Mouse (Mus musculus): ENCODE data around the gene Slbp. TPM values are rescaled to one million over a fixed set of nuclear protein-coding genes. Genes with fewer than 3 reads are reported as not detected.
A peak's percentile ranks its signal among the peaks of the same experiment; 100 is the strongest.

Slbp gene
- polyA plus RNA-seq (2015; fragmentation: Nextera tagmentation; extraction: Ambion mirVana), result 246 and 270 TPM in 2 replicates

GRCm38 (mm10) chr5:33651921-33652782 is at the start of gene Slbp:
Gene Slbp (minus strand): TSS chr5:33652574.
- Histone ChIP-seq H3K27me3 (no peaks in the 10 kb centered on the region), H3K36me3 (replicated peaks) (peaks cover 62% of the 10 kb centered on the region), H3K9ac (peak within 1 kb of the TSS; percentile 93), H3K4me1 (replicated peaks) (peaks cover 78% of the 10 kb centered on the region), H3K27ac (replicated peaks) (peak within 1 kb of the TSS; percentile 92), H3K4me2 (peak within 1 kb of the TSS; percentile 81), H3K9me3 (replicated peaks) (no peaks in the 10 kb centered on the region), H3K4me3 (replicated peaks) (peak within 1 kb of the TSS; percentile 93)
- WGBS (ENCODE audit: insufficient replicate concordance), result under 1% methylated on average over 82 of the region's 82 CpGs
- ATAC-seq (ENCODE audit: insufficient read depth), result peak; percentile 89

GRCm38 (mm10) chr5:33701832-33702231 is 49.5 kb upstream of the Slbp start:
- peaks cover 18% of the 10 kb centered on the region for H3K27me3 ChIP-seq
- peaks cover 23% of the 10 kb centered on the region for H3K4me1 ChIP-seq (replicated peaks)
- H3K27ac ChIP-seq (replicated peaks), result no peak overlapping the region
- no peaks in the 10 kb centered on the region for H3K36me3 ChIP-seq (replicated peaks)
- H3K4me2 ChIP-seq, result no peak overlapping the region
- no peak for ATAC-seq (ENCODE audit: insufficient read depth)
- H3K9me3 ChIP-seq (replicated peaks), result no peaks in the 10 kb centered on the region
- H3K4me3 ChIP-seq (replicated peaks), result no peak overlapping the region
- H3K9ac ChIP-seq, result no peak overlapping the region
- WGBS (ENCODE audit: insufficient replicate concordance), result 71% methylated on average over 11 of the region's 11 CpGs

GRCm38 (mm10) chr5:33700010-33700409 is 47.6 kb upstream of the Slbp start:
- no peak overlapping the region for H3K4me2 ChIP-seq
- no peaks in the 10 kb centered on the region for H3K36me3 ChIP-seq (replicated peaks)
- no peak overlapping the region for H3K4me3 ChIP-seq (replicated peaks)
- peaks cover 36% of the 10 kb centered on the region for H3K27me3 ChIP-seq
- H3K27ac ChIP-seq (replicated peaks), result no peak overlapping the region
- no peak overlapping the region for H3K9ac ChIP-seq
- H3K4me1 ChIP-seq (replicated peaks), result peaks cover 20% of the 10 kb centered on the region
- no peaks in the 10 kb centered on the region for H3K9me3 ChIP-seq (replicated peaks)
- ATAC-seq (ENCODE audit: insufficient read depth), result no peak
- WGBS (ENCODE audit: insufficient replicate concordance), result 42% methylated on average over 13 of the region's 13 CpGs

- 68% methylated on average over 5 of the region's 5 CpGs for WGBS (ENCODE audit: insufficient replicate concordance)
- Histone ChIP-seq H3K36me3 (replicated peaks) (no peaks in the 10 kb centered on the region), H3K4me3 (replicated peaks) (no peak overlapping the region), H3K9ac (no peak overlapping the region), H3K27me3 (peaks cover 50% of the 10 kb centered on the region), H3K4me1 (replicated peaks) (peaks cover 27% of the 10 kb centered on the region), H3K9me3 (replicated peaks) (no peaks in the 10 kb centered on the region), H3K27ac (replicated peaks) (no peak overlapping the region), H3K4me2 (no peak overlapping the region)
- no peak for ATAC-seq (ENCODE audit: insufficient read depth)
These were observed 46.3 kb upstream of the Slbp start for GRCm38 (mm10) chr5:33698669-33699068.

- H3K27ac ChIP-seq (replicated peaks), result no peak overlapping the region
These were observed 45.7 kb upstream of the Slbp start for GRCm38 (mm10) chr5:33697947-33698512.

GRCm38 (mm10) chr5:33697534-33697933 is 45.2 kb upstream of the Slbp start:
- no peak for ATAC-seq (ENCODE audit: insufficient read depth)
- H3K27ac ChIP-seq (replicated peaks), result no peak overlapping the region
- H3K36me3 ChIP-seq (replicated peaks), result no peaks in the 10 kb centered on the region
- H3K4me1 ChIP-seq (replicated peaks), result peaks cover 29% of the 10 kb centered on the region
- 50% methylated on average over 1 of the region's 1 CpGs for WGBS (ENCODE audit: insufficient replicate concordance)
- H3K9me3 ChIP-seq (replicated peaks), result no peaks in the 10 kb centered on the region
- H3K4me3 ChIP-seq (replicated peaks), result no peak overlapping the region
- H3K4me2 ChIP-seq, result no peak overlapping the region
- H3K9ac ChIP-seq, result no peak overlapping the region
- H3K27me3 ChIP-seq, result peaks cover 60% of the 10 kb centered on the region

More at GRCm38 (mm10) chr5:33697947-33698512, 45.7 kb upstream of the Slbp start:
- no peaks in the 10 kb centered on the region for H3K9me3 ChIP-seq (replicated peaks)
- no peak overlapping the region for H3K4me3 ChIP-seq (replicated peaks)
- no peak overlapping the region for H3K9ac ChIP-seq
- H3K4me1 ChIP-seq (replicated peaks), result peaks cover 27% of the 10 kb centered on the region
- H3K4me2 ChIP-seq, result no peak overlapping the region
- ATAC-seq (ENCODE audit: insufficient read depth), result no peak
- peaks cover 55% of the 10 kb centered on the region for H3K27me3 ChIP-seq
- no peaks in the 10 kb centered on the region for H3K36me3 ChIP-seq (replicated peaks)
- WGBS (ENCODE audit: insufficient replicate concordance), result 48% methylated on average over 13 of the region's 13 CpGs

- Histone ChIP-seq H3K27me3 (peaks cover 63% of the 10 kb centered on the region), H3K36me3 (replicated peaks) (no peaks in the 10 kb centered on the region)
These were observed 44.1 kb upstream of the Slbp start for GRCm38 (mm10) chr5:33696430-33696829.

GRCm38 (mm10) chr5:33695718-33696121 is 43.3 kb upstream of the Slbp start:
- 12% methylated on average over 24 of the region's 24 CpGs for WGBS (ENCODE audit: insufficient replicate concordance)
- no peak for ATAC-seq (ENCODE audit: insufficient read depth)
- peak overlapping the region; percentile 66 for H3K4me2 ChIP-seq
- no peak overlapping the region for H3K27ac ChIP-seq (replicated peaks)
- H3K4me1 ChIP-seq (replicated peaks), result peaks cover 35% of the 10 kb centered on the region
- peaks cover 63% of the 10 kb centered on the region for H3K27me3 ChIP-seq
- peak overlapping the region; percentile 35 for H3K4me3 ChIP-seq (replicated peaks)
- no peaks in the 10 kb centered on the region for H3K9me3 ChIP-seq (replicated peaks)
- peak overlapping the region; percentile 40; the same call in 1 of the 2 replicates for H3K9ac ChIP-seq
- H3K36me3 ChIP-seq (replicated peaks), result no peaks in the 10 kb centered on the region

More at GRCm38 (mm10) chr5:33696430-33696829, 44.1 kb upstream of the Slbp start:
- Histone ChIP-seq H3K4me2 (no peak overlapping the region), H3K9me3 (replicated peaks) (no peaks in the 10 kb centered on the region), H3K4me1 (replicated peaks) (peaks cover 35% of the 10 kb centered on the region), H3K27ac (replicated peaks) (no peak overlapping the region), H3K9ac (no peak overlapping the region), H3K4me3 (replicated peaks) (no peak overlapping the region)
- WGBS (ENCODE audit: insufficient replicate concordance), result 61% methylated on average over 5 of the region's 5 CpGs
- ATAC-seq (ENCODE audit: insufficient read depth), result no peak

GRCm38 (mm10) chr5:33694848-33695717 is 42.7 kb upstream of the Slbp start:
- H3K27ac ChIP-seq (replicated peaks), result peak overlapping the region; percentile 53; the same call in 1 of the 2 replicates
- H3K4me3 ChIP-seq (replicated peaks), result peak overlapping the region; percentile 35
- H3K9me3 ChIP-seq (replicated peaks), result no peaks in the 10 kb centered on the region
- peak overlapping the region; percentile 40; the same call in 1 of the 2 replicates for H3K9ac ChIP-seq
- H3K4me1 ChIP-seq (replicated peaks), result peaks cover 29% of the 10 kb centered on the region
- ATAC-seq (ENCODE audit: insufficient read depth), result peak; percentile 58
- peaks cover 63% of the 10 kb centered on the region for H3K27me3 ChIP-seq
- H3K4me2 ChIP-seq, result peak overlapping the region; percentile 66
- no peaks in the 10 kb centered on the region for H3K36me3 ChIP-seq (replicated peaks)
- 6% methylated on average over 70 of the region's 71 CpGs for WGBS (ENCODE audit: insufficient replicate concordance)

GRCm38 (mm10) chr5:33694461-33694847 is 42.1 kb upstream of the Slbp start:
- Histone ChIP-seq H3K4me1 (replicated peaks) (peaks cover 26% of the 10 kb centered on the region), H3K27ac (replicated peaks) (no peak overlapping the region), H3K9me3 (replicated peaks) (no peaks in the 10 kb centered on the region), H3K4me3 (replicated peaks) (no peak overlapping the region), H3K36me3 (replicated peaks) (no peaks in the 10 kb centered on the region), H3K4me2 (0 out of 2 replicates have a peak overlapping the region, but pooled peaks have one; percentile 66), H3K9ac (no peak overlapping the region), H3K27me3 (peaks cover 59% of the 10 kb centered on the region)
- 72% methylated on average over 9 of the region's 9 CpGs for WGBS (ENCODE audit: insufficient replicate concordance)
- ATAC-seq (ENCODE audit: insufficient read depth), result peak; percentile 25; the same call in 1 of the 2 replicates

All from liver, embryonic 15.5 days (tissue).